Mouse (Mus musculus): Measurements from ENCODE around the gene Macrod1.
A peak's percentile ranks its signal among the peaks of the same experiment; 100 is the strongest.
"Not testable (repeated sequence)": the region's sequence is repeated elsewhere in the genome, so short reads cannot be mapped to it uniquely, and the experiment has no call there.

Gene Macrod1

GRCm38 (mm10) chr19:7055173-7055572, 1.4 kb upstream of the Macrod1 start:
- no peak for DNase-seq (ENCODE audit: low spot score in 2 of 2)

- DNase-seq (ENCODE audit: low spot score in 2 of 2), result no peak
Observed at GRCm38 (mm10) chr19:7057126-7057721, 614 bp downstream of the Macrod1 start.

DNA sequence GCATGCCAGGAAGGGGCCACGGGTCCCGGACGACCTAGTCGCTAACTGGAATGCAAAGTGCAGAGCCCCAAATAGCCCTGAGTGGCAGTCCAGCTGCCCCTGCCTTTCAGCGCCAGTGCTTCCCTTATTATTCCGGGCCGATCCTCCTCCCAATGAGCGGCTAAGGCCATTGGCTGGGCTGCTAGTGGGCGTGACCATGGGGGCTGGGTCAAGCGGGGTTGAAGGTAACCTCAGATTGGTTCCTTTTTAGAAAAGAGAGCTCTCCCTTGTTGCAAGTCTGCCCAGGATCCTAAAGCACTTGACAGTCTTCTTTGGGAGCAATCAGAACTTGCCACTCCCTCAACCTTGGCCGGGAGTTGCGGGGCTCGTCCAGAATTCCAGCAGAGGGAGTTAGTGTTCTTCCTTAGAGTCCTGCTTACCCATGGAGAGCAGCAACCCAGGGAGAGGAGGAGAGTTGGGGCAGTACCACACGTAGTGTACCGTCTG, 1.2 kb downstream of the Macrod1 start:
- peak; percentile 83 to 85 for DNase-seq (ENCODE audit: low spot score in 2 of 2)

GRCm38 (mm10) chr19:7058541-7058940, 1.9 kb downstream of the Macrod1 start:
- DNase-seq (ENCODE audit: low spot score in 2 of 2), result no peak

DNA sequence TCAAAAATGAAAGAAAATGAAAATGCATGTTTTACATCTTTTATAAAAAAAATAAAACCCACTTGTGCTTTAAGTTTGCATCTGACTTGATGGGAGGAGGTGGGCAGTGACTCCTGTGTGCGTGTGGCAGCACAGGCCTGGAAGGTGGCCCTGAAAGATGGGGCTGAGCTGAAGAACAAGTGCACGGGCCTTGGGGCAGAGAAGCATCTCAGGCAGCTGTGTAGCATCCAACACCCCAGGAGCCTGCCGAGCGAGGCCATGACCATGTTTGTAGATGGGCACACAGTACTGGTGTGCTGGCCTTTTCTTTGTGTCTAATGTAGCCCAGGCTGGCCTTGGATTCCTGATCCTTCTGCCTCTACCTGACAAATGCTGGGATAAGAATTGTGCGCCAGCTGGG, 5.5 kb downstream of the Macrod1 start:
- no peak for DNase-seq (ENCODE audit: low spot score in 2 of 2)

DNA sequence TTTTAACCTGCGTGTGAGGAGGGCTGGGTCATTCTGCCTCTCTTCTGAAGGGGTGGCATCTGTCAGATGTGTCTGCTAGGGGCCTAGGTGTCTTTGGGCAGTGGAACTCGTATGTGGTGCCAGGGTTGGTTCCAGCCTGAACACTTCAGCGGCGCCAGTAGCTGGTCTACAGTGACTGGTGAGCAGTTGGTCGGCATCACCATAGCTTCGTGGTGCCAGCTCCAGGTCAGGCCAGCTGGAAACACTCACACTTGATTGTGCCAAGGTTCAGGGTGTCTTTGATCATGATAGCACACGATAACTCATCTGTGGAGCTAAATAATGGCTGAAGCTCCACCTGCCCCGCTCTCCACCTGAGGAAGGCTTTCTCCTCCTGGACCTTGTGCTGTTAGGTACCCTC, 6.3 kb downstream of the Macrod1 start:
- DNase-seq (ENCODE audit: low spot score in 2 of 2), result no peak

DNA sequence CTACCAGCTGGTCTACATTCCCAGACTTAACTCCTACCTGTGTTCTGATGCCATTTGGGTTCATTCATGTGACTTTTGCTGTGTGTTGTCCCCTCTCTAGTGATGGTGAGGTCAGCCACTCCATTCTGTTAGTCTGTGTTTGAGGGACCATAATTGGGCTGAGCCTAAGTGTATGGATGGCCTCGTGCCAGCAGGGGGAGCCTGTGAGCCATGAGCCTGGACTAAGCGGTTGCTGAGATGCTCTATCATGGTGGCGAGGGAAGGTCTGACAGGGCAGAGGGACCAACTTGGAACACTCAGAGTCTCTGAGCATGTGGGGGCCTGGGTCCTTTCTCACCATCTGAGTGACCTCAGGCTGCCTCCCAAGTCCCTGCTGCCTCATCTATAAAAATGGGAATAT, 8.0 kb downstream of the Macrod1 start:
- peak; percentile 72 to 73 for DNase-seq (ENCODE audit: low spot score in 2 of 2)

DNA sequence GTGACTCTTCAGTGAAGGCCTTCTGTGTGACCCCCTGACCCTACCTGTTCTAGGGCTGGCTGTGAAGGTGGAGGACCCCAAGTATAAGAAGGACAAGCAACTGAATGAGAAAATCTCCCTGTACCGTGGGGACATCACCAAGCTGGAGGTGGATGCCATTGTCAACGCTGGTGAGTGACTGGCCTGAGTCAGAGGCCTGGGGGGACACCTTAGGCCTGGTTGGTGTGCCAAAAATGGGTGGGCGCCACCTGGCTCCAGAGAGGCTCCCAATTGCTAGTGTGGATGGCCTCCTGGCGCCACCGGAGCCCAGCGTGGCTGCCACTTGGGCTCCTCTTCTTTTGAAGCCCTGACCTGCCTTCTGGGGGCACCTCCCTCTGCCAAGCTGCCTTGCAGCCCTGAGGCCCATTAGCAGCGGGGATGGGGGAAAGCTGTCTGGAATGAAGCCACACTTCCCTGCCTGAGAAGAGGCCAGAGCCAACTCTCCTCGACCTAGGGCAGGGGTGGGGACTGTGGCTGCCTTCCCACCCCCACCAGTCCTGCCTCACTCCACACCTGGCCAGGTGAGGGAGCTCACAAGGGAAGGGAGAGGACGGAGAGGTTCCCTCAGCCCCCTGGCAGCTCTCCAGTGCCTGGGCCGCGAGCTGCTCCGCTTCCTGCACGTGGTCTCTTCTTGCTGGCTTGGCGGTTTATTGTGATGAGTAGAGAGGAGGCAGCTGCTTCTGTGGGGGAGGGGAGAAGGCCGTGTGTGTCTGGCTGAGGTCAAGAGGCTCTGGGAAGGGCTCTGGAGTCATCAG, 9.6 kb downstream of the Macrod1 start:
- DNase-seq (ENCODE audit: low spot score in 2 of 2), result peak; percentile 27 to 42

DNA sequence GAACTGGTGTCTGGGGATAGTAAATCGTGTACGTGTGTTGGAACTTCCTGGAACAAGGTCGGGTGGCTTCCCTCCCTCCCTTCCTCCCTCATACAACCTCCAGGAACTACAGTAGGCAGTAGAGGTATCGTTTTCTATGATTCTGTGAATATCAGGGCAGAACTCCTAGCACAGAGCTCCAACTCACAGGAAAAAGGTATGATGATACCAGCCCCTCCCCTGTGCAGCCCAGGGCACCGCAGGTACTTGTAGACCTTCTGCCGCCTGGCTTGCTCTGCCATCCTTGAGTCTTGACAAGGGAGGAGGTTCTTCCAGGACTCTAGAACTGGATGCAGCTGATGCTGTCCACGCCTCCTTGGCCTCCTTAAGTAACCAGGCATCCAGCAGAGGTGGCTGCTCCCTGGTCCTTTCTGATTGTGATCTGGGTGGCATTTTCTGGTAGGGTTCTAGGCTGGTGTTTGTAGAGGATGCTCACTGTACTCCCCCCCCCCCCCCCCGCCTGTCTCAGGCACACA, 10.3 kb downstream of the Macrod1 start:
- DNase-seq (ENCODE audit: low spot score in 2 of 2), result no peak

GRCm38 (mm10) chr19:7067344-7068050, 10.9 kb downstream of the Macrod1 start:
- DNase-seq (ENCODE audit: low spot score in 2 of 2), result peak in 1 of 2 experiments; percentile 21

DNA sequence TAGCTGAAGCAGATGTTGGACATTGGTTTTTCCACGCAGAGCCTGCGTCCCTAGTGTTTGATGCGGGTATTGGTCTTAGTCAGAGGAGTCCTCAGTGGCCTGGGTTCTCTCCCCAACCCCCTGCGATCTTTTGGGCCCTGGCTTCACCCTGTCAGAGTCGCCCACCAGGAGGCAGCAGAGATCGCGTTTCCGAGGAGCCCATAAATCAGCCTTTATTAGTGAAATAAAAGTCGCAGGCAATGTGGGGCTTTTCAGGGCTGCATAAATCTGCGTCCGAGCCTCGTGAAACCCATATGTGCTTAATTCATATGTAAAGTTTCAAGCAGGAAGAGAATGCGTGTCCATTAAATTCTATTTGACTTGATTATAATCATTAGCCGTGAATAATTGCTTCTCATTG, 11.5 kb downstream of the Macrod1 start:
- peak; percentile 59 to 66 for DNase-seq (ENCODE audit: low spot score in 2 of 2)

GRCm38 (mm10) chr19:7068661-7069531, 12.3 kb downstream of the Macrod1 start:
- DNase-seq (ENCODE audit: low spot score in 2 of 2), result no peak

- no peak for DNase-seq (ENCODE audit: low spot score in 2 of 2)
Observed at GRCm38 (mm10) chr19:7069781-7070763, 13.5 kb downstream of the Macrod1 start.

- no peak for DNase-seq (ENCODE audit: low spot score in 2 of 2)
Observed at GRCm38 (mm10) chr19:7070775-7071174, 14.2 kb downstream of the Macrod1 start.

GRCm38 (mm10) chr19:7072221-7072620, 15.6 kb downstream of the Macrod1 start:
- no peak for DNase-seq (ENCODE audit: low spot score in 2 of 2)

GRCm38 (mm10) chr19:7073997-7074781, 17.6 kb downstream of the Macrod1 start:
- no peak for DNase-seq (ENCODE audit: low spot score in 2 of 2)

DNA sequence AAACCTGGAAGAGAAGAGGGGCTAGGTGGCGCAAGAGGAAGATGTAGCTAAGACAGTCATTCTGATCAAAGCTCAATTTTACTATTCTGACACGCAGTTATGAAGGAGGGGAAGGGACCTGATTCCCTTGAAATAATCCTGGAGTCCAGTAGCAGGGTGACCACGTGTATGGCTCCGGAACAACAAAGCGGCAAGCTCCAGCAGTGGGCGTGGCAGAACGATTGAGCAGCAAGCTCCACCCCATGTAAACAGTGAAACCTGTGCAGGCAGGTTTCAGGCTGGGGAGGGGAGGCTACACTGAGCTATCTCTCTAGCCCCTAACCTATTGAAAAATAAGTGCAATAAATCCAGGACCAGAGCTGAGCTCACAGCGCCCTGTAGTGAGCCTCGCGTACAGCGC, 18.7 kb downstream of the Macrod1 start:
- not testable (repeated sequence) for DNase-seq (ENCODE audit: low spot score in 2 of 2)

DNA sequence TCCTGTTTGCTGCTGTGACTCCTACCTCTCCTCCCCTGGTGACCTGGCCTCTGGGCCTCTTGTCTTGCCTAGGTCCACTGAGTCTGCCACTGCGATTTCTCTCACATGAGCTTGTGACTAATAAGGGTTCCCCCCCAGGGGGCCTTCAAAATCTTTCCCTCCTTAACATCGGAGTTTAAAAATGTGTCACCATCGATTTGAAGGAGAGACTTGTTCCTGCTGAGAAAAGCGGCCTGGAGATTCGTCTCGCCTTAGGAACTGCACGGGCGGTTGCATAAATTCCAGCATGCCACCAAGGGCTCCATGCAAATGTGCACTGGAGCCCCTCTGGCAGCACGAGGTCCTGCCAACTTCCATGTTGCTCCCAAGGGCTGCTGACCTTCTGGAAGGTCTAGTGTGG, 21.1 kb downstream of the Macrod1 start:
- DNase-seq (ENCODE audit: low spot score in 2 of 2), result no peak

DNA sequence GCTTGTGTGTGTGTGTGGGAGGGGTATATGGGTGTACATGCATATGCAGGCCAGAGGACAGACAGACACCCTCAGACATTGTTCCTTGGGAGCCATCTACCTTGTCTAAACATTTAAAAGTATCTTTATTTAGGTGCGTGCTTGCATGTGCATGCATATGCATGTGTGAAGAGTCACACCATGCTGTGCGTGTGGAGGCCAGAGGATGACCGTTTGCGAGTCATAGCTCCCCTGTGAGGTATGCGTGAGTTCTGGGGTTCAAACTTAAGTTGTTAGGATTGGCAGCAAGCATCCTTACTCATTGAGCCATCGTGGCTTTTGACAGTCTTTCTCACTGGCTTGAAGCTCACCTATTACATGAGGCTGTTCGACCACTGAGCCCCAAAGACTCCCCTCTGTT, 21.7 kb downstream of the Macrod1 start:
- no peak for DNase-seq (ENCODE audit: low spot score in 2 of 2)
